Mouse (Mus musculus) forebrain, embryonic 15.5 days (tissue): ENCODE results near the gene Ube2l3. TPM values are rescaled to one million over a fixed set of nuclear protein-coding genes. Genes with fewer than 3 reads are reported as not detected.
A peak's percentile ranks its signal among the peaks of the same experiment; 100 is the strongest.
"Not testable (repeated sequence)": the region's sequence is repeated elsewhere in the genome, so short reads cannot be mapped to it uniquely, and the experiment has no call there.

Source experiments
- ATAC-seq: fragments of 200-750 bp; cut with Nextera tagmentation; replicated peaks from 2 replicates; pipeline ENCODE4 v1.8.0; 2017; ENCODE audit warnings: mild to moderate bottlenecking, moderate TSS enrichment, moderate library complexity
- H3K27ac ChIP-seq: fragments of 300-500 bp; sonication (generic); replicated peaks from 2 replicates; pipeline ENCODE4 v1.5.1; 2015; ENCODE audit warnings: mild to moderate bottlenecking, inconsistent platforms
- H3K27me3 ChIP-seq: fragments of 300-500 bp; sonication (generic); 2 replicates; pipeline ENCODE4 v1.6.1; 2015; ENCODE audit warnings: inconsistent platforms
- H3K36me3 ChIP-seq: fragments of 300-500 bp; sonication (generic); 2 replicates; pipeline ENCODE4 v1.6.1; 2015; ENCODE audit warnings: mild to moderate bottlenecking, inconsistent platforms
- H3K4me1 ChIP-seq: fragments of 300-500 bp; sonication (generic); 2 replicates; pipeline ENCODE4 v1.6.1; 2015; ENCODE audit warnings: inconsistent platforms
- H3K4me2 ChIP-seq: fragments of 300-500 bp; sonication (generic); replicated peaks from 2 replicates; pipeline ENCODE4 v1.6.1; 2015; ENCODE audit warnings: mild to moderate bottlenecking, inconsistent platforms
- H3K4me3 ChIP-seq: fragments of 300-500 bp; sonication (generic); 2 replicates; pipeline ENCODE4 v1.5.1; 2015; ENCODE audit warnings: mild to moderate bottlenecking, inconsistent platforms
- H3K9ac ChIP-seq: fragments of 300-500 bp; sonication (generic); replicated peaks from 2 replicates; pipeline ENCODE4 v1.6.1; 2015; ENCODE audit warnings: mild to moderate bottlenecking, inconsistent platforms
- H3K9me3 ChIP-seq: fragments of 300-500 bp; sonication (generic); 2 replicates; pipeline ENCODE4 v1.6.1; 2016; ENCODE audit warnings: inconsistent platforms
- WGBS: fragments of 180-500 bp; shearing (Covaris S2); methylation state at CpG from one replicate; pipeline ENCODE4 v1.1.7; 2015; ENCODE audit warnings: mixed read lengths; 5-methylcytosine and 5-hydroxymethylcytosine counted together
- polyA plus RNA-seq: library from polyadenylated mRNA; unstranded; fragments of >200 nt; fragmentation: Nextera tagmentation; extraction: Ambion mirVana; gene quantifications from 2 replicates; pipeline ENCODE4 v1.2.1, GENCODE M21; 2015

Gene Ube2l3
- polyA plus RNA-seq, 1 experiment from 2014 or later, result 307 TPM

DNA sequence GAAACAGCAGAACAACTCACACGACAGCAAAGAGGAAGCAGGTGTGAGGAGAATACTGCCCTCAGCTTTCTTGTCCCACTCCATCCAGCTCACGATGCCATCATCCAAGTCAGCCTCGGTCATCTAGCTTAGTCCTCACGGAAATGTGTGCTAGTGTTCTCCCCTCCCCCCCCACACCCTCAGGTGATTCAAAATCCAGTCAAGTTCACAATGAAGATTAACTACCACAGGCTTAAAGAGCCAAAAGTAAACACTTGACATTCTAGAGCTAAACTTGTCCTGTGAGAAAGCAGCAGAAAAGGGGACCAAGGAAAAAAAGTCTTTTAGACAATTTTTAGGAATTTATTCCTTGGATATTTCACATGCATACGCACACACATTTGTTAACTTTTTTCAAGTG, 34.4 kb downstream of the Ube2l3 start:
- H3K4me2 ChIP-seq, result no peak overlapping the region
- H3K4me1 ChIP-seq, result no peaks in the 10 kb centered on the region
- 93% methylated on average over 5 of the region's 5 CpGs for WGBS
- H3K27me3 ChIP-seq, result no peaks in the 10 kb centered on the region
- no peak overlapping the region for H3K9ac ChIP-seq
- peaks cover 42% of the 10 kb centered on the region for H3K36me3 ChIP-seq
- ATAC-seq, result no peak
- H3K27ac ChIP-seq, result no peak overlapping the region
- no peaks in the 10 kb centered on the region for H3K9me3 ChIP-seq
- H3K4me3 ChIP-seq, result no peak overlapping the region

DNA sequence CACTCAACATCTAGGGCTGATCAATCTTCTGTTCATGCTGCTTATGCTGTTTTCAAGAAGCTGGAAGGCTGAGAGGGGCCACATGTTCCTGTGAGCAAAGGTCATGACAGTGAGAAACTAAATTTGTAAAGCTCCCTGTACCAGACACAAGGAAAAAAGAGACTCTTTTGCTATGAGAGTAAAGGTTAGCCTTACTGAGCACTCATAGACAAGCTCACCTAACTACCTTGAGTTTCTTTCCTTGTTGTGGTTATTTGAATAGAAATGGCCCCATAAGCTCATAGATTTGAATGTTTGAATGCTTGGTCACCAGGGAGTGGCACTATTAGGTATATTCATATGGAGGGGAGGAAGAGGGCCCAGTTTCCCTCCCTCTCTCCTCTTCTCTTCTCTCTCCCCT, 35.3 kb downstream of the Ube2l3 start:
- Histone ChIP-seq H3K36me3 (peaks cover 37% of the 10 kb centered on the region), H3K4me3 (no peak overlapping the region), H3K4me2 (no peak overlapping the region), H3K27me3 (no peaks in the 10 kb centered on the region), H3K9me3 (no peaks in the 10 kb centered on the region), H3K27ac (no peak overlapping the region), H3K4me1 (no peaks in the 10 kb centered on the region), H3K9ac (no peak overlapping the region)
- ATAC-seq, result no peak

DNA sequence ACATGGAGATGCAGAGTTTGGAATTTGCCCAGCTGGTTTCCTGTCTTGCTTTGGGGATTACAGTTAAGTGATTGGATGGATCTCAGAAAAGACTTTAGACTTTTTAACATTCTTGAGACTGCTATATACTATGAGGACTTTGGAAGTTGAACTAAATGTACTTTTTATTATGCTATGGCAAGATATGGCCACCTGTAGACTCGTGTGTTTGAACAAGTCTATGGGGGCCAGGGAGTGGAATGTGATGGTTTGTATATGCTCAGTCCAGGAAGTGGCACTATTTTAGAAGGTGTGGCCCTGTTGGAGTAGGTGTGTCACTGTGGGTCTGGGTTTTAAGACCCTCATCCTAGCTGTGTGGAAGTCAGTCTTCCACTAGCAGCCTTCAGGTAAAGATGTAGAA, 37.0 kb downstream of the Ube2l3 start:
- not testable (repeated sequence) for H3K4me3 ChIP-seq, H3K9ac ChIP-seq, H3K27me3 ChIP-seq, H3K4me1 ChIP-seq, ATAC-seq, H3K4me2 ChIP-seq, H3K27ac ChIP-seq, H3K9me3 ChIP-seq
- H3K36me3 ChIP-seq, result peaks cover 27% of the 10 kb centered on the region
- WGBS, result 92% methylated on average over 1 of the region's 1 CpGs

DNA sequence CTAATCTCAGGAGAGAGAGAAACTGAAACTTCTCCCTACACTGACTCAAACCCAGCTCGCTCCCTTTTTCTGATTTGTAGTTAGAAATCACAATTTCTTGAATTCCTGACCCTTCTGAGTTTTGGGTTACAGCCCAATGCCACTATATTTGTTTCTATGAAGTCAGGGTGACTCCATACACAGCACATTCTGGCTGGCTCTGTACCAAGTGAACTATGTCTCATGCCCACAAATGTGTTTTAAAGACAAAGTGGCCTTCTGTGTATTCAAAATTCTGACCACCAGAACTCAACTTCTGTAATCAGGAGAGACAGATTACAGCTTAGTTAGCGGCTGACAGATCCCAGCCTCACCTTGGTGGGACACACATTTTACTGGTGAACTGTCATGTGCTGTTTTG, 48.1 kb downstream of the Ube2l3 start:
- no peaks in the 10 kb centered on the region for H3K9me3 ChIP-seq
- ATAC-seq, result no peak
- H3K4me1 ChIP-seq, result no peaks in the 10 kb centered on the region
- no peak overlapping the region for H3K27ac ChIP-seq
- no peak overlapping the region for H3K4me2 ChIP-seq
- H3K36me3 ChIP-seq, result peaks cover 31% of the 10 kb centered on the region; the same call in 1 of the 2 replicates
- WGBS, result 97% methylated on average over 2 of the region's 2 CpGs
- no peak overlapping the region for H3K4me3 ChIP-seq
- H3K9ac ChIP-seq, result no peak overlapping the region
- H3K27me3 ChIP-seq, result no peaks in the 10 kb centered on the region

DNA sequence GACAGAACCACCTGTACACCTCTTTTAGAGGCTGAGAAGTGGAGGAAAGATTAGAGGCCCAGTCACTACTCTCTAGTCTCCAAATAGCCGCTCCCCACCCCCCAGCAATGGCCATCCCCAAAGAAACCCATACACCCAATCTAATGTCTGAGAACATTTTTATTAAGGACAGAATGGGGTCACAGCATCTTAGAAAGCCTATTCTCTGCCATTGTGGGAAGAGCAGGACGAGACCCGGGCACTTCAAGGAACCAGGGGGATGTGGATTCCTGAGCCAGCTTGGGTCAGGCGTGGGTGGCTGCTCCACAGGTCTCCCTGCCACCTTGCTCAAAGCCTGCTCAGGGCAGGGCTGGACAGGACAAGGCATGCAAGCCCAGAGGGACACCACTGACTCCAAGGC, 50.6 kb downstream of the Ube2l3 start:
- H3K4me1 ChIP-seq, result peaks cover 15% of the 10 kb centered on the region
- no peak overlapping the region for H3K27ac ChIP-seq
- H3K4me3 ChIP-seq, result no peak overlapping the region
- no peak overlapping the region for H3K9ac ChIP-seq
- no peak for ATAC-seq
- peaks cover 5% of the 10 kb centered on the region; the same call in 1 of the 2 replicates for H3K27me3 ChIP-seq
- no peaks in the 10 kb centered on the region for H3K9me3 ChIP-seq
- no peak overlapping the region for H3K4me2 ChIP-seq
- H3K36me3 ChIP-seq, result peaks cover 16% of the 10 kb centered on the region; the same call in 1 of the 2 replicates
- 94% methylated on average over 4 of the region's 4 CpGs for WGBS

DNA sequence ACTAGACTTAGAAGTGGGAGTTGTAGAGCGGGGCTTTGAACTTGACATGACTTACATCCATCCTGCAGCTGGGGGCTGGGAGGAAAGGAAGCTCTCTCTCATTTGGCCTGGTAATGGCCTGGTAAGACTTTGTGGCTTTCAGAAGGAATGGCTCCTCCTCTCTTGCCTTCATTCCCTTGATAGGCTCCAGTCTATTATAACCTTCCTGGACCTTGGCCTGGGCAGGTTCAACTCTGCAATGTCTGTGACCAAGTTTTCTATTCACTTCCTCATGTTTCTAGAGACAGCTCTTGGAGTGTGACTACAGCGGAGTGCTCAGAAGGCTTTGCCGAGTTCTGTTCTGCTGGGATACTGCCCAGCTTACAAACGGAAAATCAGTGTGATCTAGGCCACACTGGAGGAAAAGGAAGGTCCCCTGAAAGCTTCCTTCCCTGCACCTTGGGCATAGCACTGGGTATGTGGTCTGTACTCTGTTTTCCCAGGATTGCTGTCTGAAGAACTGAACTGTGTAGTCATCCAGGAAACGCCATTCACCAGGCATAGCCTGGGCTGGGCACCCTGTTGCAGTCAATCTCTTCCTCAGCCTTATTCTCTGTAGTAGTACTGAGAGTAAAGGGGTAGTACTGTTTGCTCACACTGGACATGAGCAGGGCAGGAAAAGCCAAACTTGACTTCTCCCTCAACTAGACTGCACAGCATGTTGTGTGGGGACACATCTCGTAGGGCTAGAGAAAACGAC, 51.8 kb downstream of the Ube2l3 start:
- H3K4me3 ChIP-seq, result no peak overlapping the region
- no peak overlapping the region for H3K27ac ChIP-seq
- peaks cover 5% of the 10 kb centered on the region; the same call in 1 of the 2 replicates for H3K27me3 ChIP-seq
- WGBS, result 89% methylated on average over 7 of the region's 7 CpGs
- peaks cover 15% of the 10 kb centered on the region for H3K4me1 ChIP-seq
- peaks cover 16% of the 10 kb centered on the region; the same call in 1 of the 2 replicates for H3K36me3 ChIP-seq
- H3K9ac ChIP-seq, result no peak overlapping the region
- no peak for ATAC-seq
- H3K4me2 ChIP-seq, result no peak overlapping the region
- no peaks in the 10 kb centered on the region for H3K9me3 ChIP-seq

DNA sequence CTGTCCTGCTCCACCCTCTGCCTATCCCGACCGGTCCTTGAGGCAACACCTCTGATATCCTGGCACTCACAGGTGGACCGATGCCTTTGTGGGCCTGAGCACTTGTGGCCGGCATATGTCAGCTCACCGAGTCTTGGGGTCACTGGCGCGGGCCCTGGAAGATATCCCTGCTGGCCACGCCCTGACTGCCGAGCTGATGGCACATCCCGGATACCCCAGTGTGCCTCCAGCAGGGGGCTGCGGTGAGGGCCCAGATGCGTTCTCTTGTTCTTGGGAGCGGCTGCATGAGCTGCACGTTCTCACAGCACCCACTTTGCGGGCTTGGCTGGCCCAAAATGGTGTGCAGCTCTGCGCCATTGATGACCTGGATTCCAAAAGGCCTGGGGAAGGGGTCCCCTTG, 54.4 kb downstream of the Ube2l3 start:
- Histone ChIP-seq H3K9me3 (no peaks in the 10 kb centered on the region), H3K36me3 (0 out of 2 replicates have a peak, but pooled peaks cover 2% of the 10 kb centered on the region), H3K4me3 (peak overlapping the region; percentile 52), H3K9ac (peak overlapping the region; percentile 47; the same call in 1 of the 2 replicates), H3K27me3 (peaks cover 5% of the 10 kb centered on the region; the same call in 1 of the 2 replicates), H3K27ac (no peak overlapping the region), H3K4me2 (peak overlapping the region; percentile 90), H3K4me1 (peaks cover 15% of the 10 kb centered on the region)
- peak; percentile 5 for ATAC-seq
- 5% methylated on average over 16 of the region's 16 CpGs for WGBS

DNA sequence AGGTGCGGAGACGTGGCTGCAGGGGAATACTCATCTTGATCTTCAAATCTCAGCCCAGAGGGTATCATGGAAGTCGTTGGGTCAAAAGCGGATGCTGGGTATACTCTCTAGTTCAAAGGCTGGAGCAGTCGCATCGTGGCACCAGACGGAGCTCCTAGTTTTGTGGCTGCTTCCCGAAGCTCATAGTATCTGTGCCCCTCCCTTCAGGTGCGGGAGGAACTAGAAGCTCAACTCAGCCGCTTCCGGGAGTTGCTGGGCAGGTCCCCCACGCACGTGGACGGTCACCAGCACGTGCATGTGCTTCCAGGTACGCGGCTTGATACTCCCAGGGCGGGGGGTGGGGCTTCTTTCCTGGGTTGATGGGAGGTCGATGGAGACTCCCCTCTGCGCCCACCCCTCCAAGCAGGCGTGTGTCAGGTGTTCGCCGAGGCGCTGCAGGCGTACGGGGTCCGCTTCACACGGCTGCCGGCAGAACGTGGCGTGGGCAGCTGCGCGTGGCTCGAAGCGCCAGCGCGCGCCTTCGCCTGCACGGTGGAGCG, 55.0 kb downstream of the Ube2l3 start:
- Histone ChIP-seq H3K4me2 (peak overlapping the region; percentile 90), H3K9ac (peak overlapping the region; percentile 47), H3K4me3 (peak overlapping the region; percentile 52), H3K4me1 (peaks cover 15% of the 10 kb centered on the region), H3K27ac (no peak overlapping the region; the same call in 1 of the 2 replicates), H3K9me3 (no peaks in the 10 kb centered on the region), H3K36me3 (no peaks in the 10 kb centered on the region), H3K27me3 (peaks cover 5% of the 10 kb centered on the region; the same call in 1 of the 2 replicates)
- peak; percentile 28 for ATAC-seq
- WGBS, result under 1% methylated on average over 41 of the region's 41 CpGs

DNA sequence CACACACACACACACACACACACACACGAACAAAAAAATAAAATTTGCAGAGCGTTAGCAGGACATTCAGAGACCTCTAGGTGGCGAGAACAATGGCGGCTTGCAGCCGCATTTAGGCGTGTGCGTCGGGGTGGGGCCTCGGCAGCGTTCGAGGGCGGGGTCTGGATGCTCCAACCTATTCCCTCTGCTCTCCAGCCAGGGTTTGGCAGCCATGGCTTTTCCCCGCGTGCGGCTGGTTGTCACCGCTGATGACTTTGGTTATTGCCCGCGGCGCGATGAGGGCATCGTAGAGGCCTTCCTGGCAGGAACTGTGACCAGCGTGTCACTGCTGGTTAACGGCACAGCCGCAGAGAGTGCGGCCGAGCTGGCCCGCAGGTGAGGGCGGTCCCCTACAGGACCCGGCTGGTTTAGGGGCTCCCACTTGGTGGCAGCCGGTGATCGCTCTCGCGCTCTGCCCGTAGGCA, 55.6 kb downstream of the Ube2l3 start, which contains the start of gene Ccdc116:
Gene Ccdc116, minus strand, starts transcription at position 458 of the 464 bp plus-strand sequence.
- H3K36me3 ChIP-seq, result no peaks in the 10 kb centered on the region
- H3K4me1 ChIP-seq, result peaks cover 15% of the 10 kb centered on the region
- peak within 1 kb of the TSS; percentile 47 for H3K9ac ChIP-seq
- H3K27ac ChIP-seq, result no peak within 1 kb of the TSS; the same call in 1 of the 2 replicates
- 0% methylated on average over 34 of the region's 34 CpGs for WGBS
- H3K9me3 ChIP-seq, result no peaks in the 10 kb centered on the region
- peak within 1 kb of the TSS; percentile 90 for H3K4me2 ChIP-seq
- ATAC-seq, result peak; percentile 90
- peak within 1 kb of the TSS; percentile 52 for H3K4me3 ChIP-seq
- peaks cover 5% of the 10 kb centered on the region; the same call in 1 of the 2 replicates for H3K27me3 ChIP-seq

DNA sequence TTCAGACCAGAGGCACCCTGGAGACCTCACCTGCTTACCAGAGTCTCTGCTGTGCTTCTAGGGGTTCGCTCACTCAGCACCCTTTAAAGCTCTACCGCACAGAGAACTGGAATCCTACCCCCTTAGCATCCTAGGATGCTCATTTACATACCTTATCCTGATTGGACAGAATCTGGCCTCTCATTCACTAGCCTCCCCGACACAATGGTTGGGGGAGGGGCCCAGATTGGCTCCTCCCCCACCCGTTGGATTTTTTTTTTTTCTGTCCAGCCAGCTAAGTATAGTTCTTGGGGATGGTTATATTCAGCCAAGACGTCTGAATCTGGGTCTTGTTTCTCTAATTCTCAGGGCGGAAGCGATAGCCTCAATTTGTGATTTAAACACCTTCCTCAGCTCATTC, 58.1 kb downstream of the Ube2l3 start, which contains the start of gene Ydjc:
Gene Ydjc, plus strand, starts transcription at position 283 of the 400 bp plus-strand sequence.
- Histone ChIP-seq H3K27me3 (peaks cover 5% of the 10 kb centered on the region; the same call in 1 of the 2 replicates), H3K4me3 (no peak within 1 kb of the TSS), H3K27ac (no peak within 1 kb of the TSS), H3K36me3 (no peaks in the 10 kb centered on the region), H3K9me3 (no peaks in the 10 kb centered on the region), H3K9ac (no peak within 1 kb of the TSS), H3K4me2 (no peak within 1 kb of the TSS), H3K4me1 (peaks cover 15% of the 10 kb centered on the region)
- WGBS, result 19% methylated on average over 7 of the region's 7 CpGs
- no peak for ATAC-seq

DNA sequence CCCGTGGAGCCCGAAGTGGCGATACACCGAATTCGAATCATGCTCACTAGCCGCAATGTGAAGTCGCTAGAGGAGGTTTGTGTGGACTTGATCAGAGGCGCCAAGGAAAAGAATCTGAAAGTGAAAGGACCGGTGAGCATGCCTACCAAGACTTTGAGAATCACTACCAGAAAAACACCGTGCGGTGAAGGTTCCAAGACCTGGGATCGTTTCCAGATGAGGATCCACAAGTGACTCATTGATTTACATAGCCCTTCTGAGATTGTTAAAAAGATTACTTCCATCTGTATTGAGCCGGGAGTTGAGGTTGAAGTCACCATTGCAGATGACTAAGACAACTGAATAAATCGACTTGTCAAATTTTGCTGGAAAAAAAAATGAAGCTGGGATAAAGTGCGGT, 65.1 kb downstream of the Ube2l3 start:
- ATAC-seq, result no peak
- Histone ChIP-seq H3K27me3 (no peaks in the 10 kb centered on the region), H3K4me3 (no peak overlapping the region), H3K27ac (no peak overlapping the region), H3K9ac (no peak overlapping the region), H3K4me1 (peaks cover 6% of the 10 kb centered on the region), H3K36me3 (no peaks in the 10 kb centered on the region), H3K9me3 (no peaks in the 10 kb centered on the region), H3K4me2 (no peak overlapping the region)
- WGBS, result 91% methylated on average over 15 of the region's 15 CpGs

DNA sequence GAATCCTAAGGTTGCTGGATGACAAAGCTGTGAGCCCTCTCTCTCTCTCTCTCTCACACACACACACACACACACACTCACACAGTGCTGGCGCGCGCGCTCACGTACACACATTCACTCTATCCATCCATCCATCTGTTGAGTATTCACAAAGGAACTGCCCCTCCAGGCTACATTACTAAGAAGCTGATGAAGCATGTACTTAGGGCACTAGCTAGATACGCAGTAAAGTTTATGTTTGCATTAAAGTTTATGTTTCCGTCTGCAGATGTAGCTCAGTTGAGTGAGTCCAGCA, 69.6 kb downstream of the Ube2l3 start:
- WGBS, result 23% methylated on average over 7 of the region's 7 CpGs
- H3K4me2 ChIP-seq, result peak overlapping the region; percentile 91
- ATAC-seq, result 0 out of 2 replicates have a peak, but pooled peaks have one; percentile 11
- H3K9ac ChIP-seq, result peak overlapping the region; percentile 34
- H3K4me1 ChIP-seq, result peaks cover 16% of the 10 kb centered on the region
- no peaks in the 10 kb centered on the region for H3K36me3 ChIP-seq
- H3K4me3 ChIP-seq, result peak overlapping the region; percentile 59
- no peaks in the 10 kb centered on the region for H3K9me3 ChIP-seq
- peak overlapping the region; percentile 44 for H3K27ac ChIP-seq
- no peaks in the 10 kb centered on the region for H3K27me3 ChIP-seq
